Mouse (Mus musculus) MEL (cell line): ENCODE measurements around the gene Gm12830. TPM values are rescaled to one million over a fixed set of nuclear protein-coding genes. Genes with fewer than 3 reads are reported as not detected.

ENCODE experiments used
- DNase-seq: peaks from one replicate; pipeline ENCODE4 v3.0.0; 2011; ENCODE audit warnings: low read depth, low spot score
- H3K27ac ChIP-seq: 2 replicates; pipeline ENCODE4 v1.5.1; 2012; ENCODE audit warnings: low read depth, mild to moderate bottlenecking, control low read depth, low read length, moderate library complexity; ENCODE audit not compliant: control insufficient read depth
- H3K27me3 ChIP-seq, 2 experiments: fragments of 150-350 bp in 1 of 2; sonication (generic) in 1 of 2; 2 replicates each; pipeline ENCODE4 v1.6.1; 2012; ENCODE audit warnings: low read length in 2 of 2, mild to moderate bottlenecking in 2 of 2, improper control_type of control experiment in 1 of 2, moderate library complexity in 1 of 2; ENCODE audit not compliant: insufficient read depth in 2 of 2, control insufficient read depth in 1 of 2
- H3K36me3 ChIP-seq, 2 experiments: 2 replicates each; pipeline ENCODE4 v1.6.1; 2012 to 2014; ENCODE audit warnings: low read length in 2 of 2, improper control_type of control experiment in 1 of 2, inconsistent platforms in 1 of 2, mild to moderate bottlenecking in 1 of 2; ENCODE audit not compliant: insufficient read depth in 2 of 2, control insufficient read depth in 1 of 2
- H3K4me1 ChIP-seq, 2 experiments: fragments of 150-350 bp in 1 of 2; sonication (generic) in 1 of 2; 2 replicates each; pipeline ENCODE4 v1.6.1; 2012; ENCODE audit warnings: low read length in 2 of 2, improper control_type of control experiment in 1 of 2, mild to moderate bottlenecking in 1 of 2; ENCODE audit not compliant: insufficient read depth in 2 of 2, control insufficient read depth in 1 of 2
- H3K4me3 ChIP-seq, 2 experiments: fragments of 150-350 bp in 1 of 2; sonication (generic) in 1 of 2; 2 replicates each; pipeline ENCODE4 v1.5.1; 2012; ENCODE audit warnings: low read depth in 2 of 2, low read length in 2 of 2, mild to moderate bottlenecking in 2 of 2, moderate library complexity in 2 of 2, control low read depth in 1 of 2, improper control_type of control experiment in 1 of 2; ENCODE audit not compliant: control insufficient read depth in 1 of 2, insufficient read depth in 1 of 2
- H3K79me2 ChIP-seq: 2 replicates; pipeline ENCODE4 v1.6.1; 2012; ENCODE audit warnings: mild to moderate bottlenecking, low read length, moderate library complexity; ENCODE audit not compliant: control insufficient read depth, poor library complexity, insufficient read depth
- H3K9ac ChIP-seq: 2 replicates; pipeline ENCODE4 v1.6.1; 2012; ENCODE audit warnings: low read depth, mild to moderate bottlenecking, control low read depth, low read length, moderate library complexity; ENCODE audit not compliant: control insufficient read depth, poor library complexity, severe bottlenecking
- H3K9me3 ChIP-seq: fragments of 150-350 bp; sonication (generic); replicated peaks from 2 replicates; pipeline ENCODE4 v1.6.1; 2012; ENCODE audit warnings: mild to moderate bottlenecking, low read length, improper control_type of control experiment, moderate library complexity; ENCODE audit not compliant: insufficient read depth
- CTCF ChIP-seq, 3 experiments: IDR thresholded peaks in 2 of 3; conservative IDR thresholded peaks in 1 of 3; 2 replicates each; pipeline ENCODE4 v1.5.1; 2011 to 2012; ENCODE audit warnings: low read length in 3 of 3, low read depth in 2 of 3, mild to moderate bottlenecking in 2 of 3, improper control_type of control experiment in 1 of 3, inconsistent platforms in 1 of 3, mixed read lengths in 1 of 3, moderate library complexity in 1 of 3; ENCODE audit not compliant: control insufficient read depth in 1 of 3, insufficient read depth in 1 of 3, poor library complexity in 1 of 3, severe bottlenecking in 1 of 3
- E2F4 ChIP-seq: IDR thresholded peaks from 2 replicates; pipeline ENCODE4 v1.6.1; 2011; ENCODE audit warnings: low read depth, low read length, improper control_type of control experiment, borderline replicate concordance
- ELF1 ChIP-seq: IDR thresholded peaks from 2 replicates; pipeline ENCODE4 v1.6.1; 2014; ENCODE audit warnings: low read depth, mild to moderate bottlenecking, inconsistent platforms, low read length, improper control_type of control experiment, moderate library complexity
- EP300 ChIP-seq, 2 experiments: IDR thresholded peaks; 2 replicates each; pipeline ENCODE4 v1.6.1; 2011; ENCODE audit warnings: improper control_type of control experiment in 2 of 2, low read length in 2 of 2, low read depth in 1 of 2, mild to moderate bottlenecking in 1 of 2
- GATA1 ChIP-seq: IDR thresholded peaks from 2 replicates; pipeline ENCODE4 v1.6.1; 2011; ENCODE audit warnings: low read depth, low read length, improper control_type of control experiment
- JUND ChIP-seq: IDR thresholded peaks from 2 replicates; pipeline ENCODE4 v1.6.1; 2011; ENCODE audit warnings: low read depth, mild to moderate bottlenecking, improper control_type of control experiment, low read length
- MAFK ChIP-seq: IDR thresholded peaks from 2 replicates; pipeline ENCODE4 v1.6.1; 2011; ENCODE audit warnings: low read depth, mild to moderate bottlenecking, low read length, improper control_type of control experiment, borderline replicate concordance
- MXI1 ChIP-seq: IDR thresholded peaks from 2 replicates; pipeline ENCODE4 v1.6.1; 2011; ENCODE audit warnings: mild to moderate bottlenecking, low read depth, low read length, improper control_type of control experiment
- MYC ChIP-seq: IDR thresholded peaks from 2 replicates; pipeline ENCODE4 v1.6.1; 2011; ENCODE audit warnings: low read depth, mild to moderate bottlenecking, low read length, improper control_type of control experiment, moderate library complexity
- POLR2AphosphoS5 ChIP-seq: IDR thresholded peaks from 2 replicates; pipeline ENCODE4 v1.6.1; 2012; ENCODE audit warnings: low read depth, borderline replicate concordance, mild to moderate bottlenecking, inconsistent platforms, low read length, moderate library complexity, mixed read lengths
- RCOR1 ChIP-seq: IDR thresholded peaks from 2 replicates; pipeline ENCODE4 v1.6.1; 2012; ENCODE audit warnings: low read depth, mild to moderate bottlenecking, inconsistent platforms, low read length, improper control_type of control experiment
- SIN3A ChIP-seq: IDR thresholded peaks from 2 replicates; pipeline ENCODE4 v1.6.1; 2012; ENCODE audit warnings: low read length, improper control_type of control experiment, inconsistent platforms
- SMC3 ChIP-seq: IDR thresholded peaks from 2 replicates; pipeline ENCODE4 v1.6.1; 2011; ENCODE audit warnings: low read depth, low read length, improper control_type of control experiment
- TAL1 ChIP-seq: IDR thresholded peaks from 2 replicates; pipeline ENCODE4 v1.6.1; 2012; ENCODE audit warnings: mild to moderate bottlenecking, inconsistent platforms, low read length, moderate library complexity, mixed read lengths
- TBP ChIP-seq: IDR thresholded peaks from 2 replicates; pipeline ENCODE4 v1.8.0; 2011; ENCODE audit warnings: low read depth, low read length, improper control_type of control experiment
- TCF12 ChIP-seq: IDR thresholded peaks from 2 replicates; pipeline ENCODE4 v1.6.1; 2014; ENCODE audit warnings: low read depth, mild to moderate bottlenecking, inconsistent platforms, low read length, improper control_type of control experiment, moderate library complexity
- UBTF ChIP-seq: IDR thresholded peaks from 2 replicates; pipeline ENCODE4 v1.6.1; 2012; ENCODE audit warnings: low read depth, mild to moderate bottlenecking, inconsistent platforms, low read length, improper control_type of control experiment, moderate library complexity, borderline replicate concordance; ENCODE audit not compliant: insufficient read depth
- USF1 ChIP-seq: IDR thresholded peaks from 2 replicates; pipeline ENCODE4 v1.6.1; 2014; ENCODE audit warnings: low read depth, mild to moderate bottlenecking, inconsistent platforms, low read length, improper control_type of control experiment, moderate library complexity
- USF2 ChIP-seq, 2 experiments: IDR thresholded peaks; 2 replicates each; pipeline ENCODE4 v1.6.1; 2011 to 2012; ENCODE audit warnings: improper control_type of control experiment in 2 of 2, low read length in 2 of 2, borderline replicate concordance in 1 of 2, inconsistent platforms in 1 of 2, low read depth in 1 of 2, mild to moderate bottlenecking in 1 of 2; ENCODE audit not compliant: insufficient read depth in 1 of 2
- ZC3H11A ChIP-seq: IDR thresholded peaks from 2 replicates; pipeline ENCODE4 v1.6.1; 2012; ENCODE audit warnings: low read depth, mild to moderate bottlenecking, inconsistent platforms, low read length, improper control_type of control experiment
- polyA plus RNA-seq, 2 experiments: library from polyadenylated mRNA; stranded (reverse) in 1 of 2; unstranded in 1 of 2; fragments of >175 nt in 1 of 2; fragments of >200 nt in 1 of 2; gene quantifications; 2 replicates each; pipeline versions ENCODE4 v1.2.1 to v1.2.4; 2012; ENCODE audit warnings: low replicate concordance in 2 of 2, low read depth in 1 of 2; ENCODE audit not compliant: insufficient read length in 2 of 2, insufficient read depth in 1 of 2, missing spikeins in 1 of 2
- total RNA-seq: library from RNA; depleted of rRNA; stranded (reverse); fragments of 300-350 nt; gene quantifications from 2 replicates; pipeline ENCODE4 v1.2.3, GENCODE M21; 2012

Gm12830 gene
- total and polyA plus RNA-seq, 3 experiments, result not detected

GRCm38 (mm10) chr4:114902641-114903421, 81.3 kb downstream of the Gm12830 start (continued):
- TF ChIP-seq E2F4 (no peak), TCF12 (no peak), USF2 (IDR thresholded peaks at IDR 0.05; ENCODE audit: borderline replicate concordance in 1 of 2, insufficient read depth in 1 of 2, low read depth in 1 of 2, low read length in 2 of 2) (no peak)

GRCm38 (mm10) chr4:114903422-114903782, 81.9 kb downstream of the Gm12830 start:
- no peak for DNase-seq
- no peaks in the 10 kb centered on the region for H3K27me3 ChIP-seq
- TF ChIP-seq MXI1 (no peak), JUND (no peak), EP300 (IDR thresholded peaks at IDR 0.05; ENCODE audit: low read depth in 1 of 2, low read length in 2 of 2) (no peak), RCOR1 (no peak), ELF1 (no peak), MYC (no peak), SMC3 (no peak)

GRCm38 (mm10) chr4:114905501-114905900, 84.0 kb downstream of the Gm12830 start:
- H3K27ac ChIP-seq, result no peak overlapping the region
- no peak overlapping the region for H3K4me3 ChIP-seq
- H3K4me1 ChIP-seq, result no peaks in the 10 kb centered on the region; a peak in 1 of 4 replicates
- peaks cover 0 to 3% of the 10 kb centered on the region in 2 experiments; a peak in 1 of 4 replicates for H3K36me3 ChIP-seq
- DNase-seq, result no peak
- no peaks in the 10 kb centered on the region for H3K9me3 ChIP-seq
- H3K79me2 ChIP-seq, result peaks cover 9% of the 10 kb centered on the region
- H3K27me3 ChIP-seq, result no peaks in the 10 kb centered on the region
- TF ChIP-seq MAFK (no peak), CTCF (IDR thresholded peaks at IDR 0.05 in 2 of 3, conservative IDR thresholded peaks at IDR 0.05 in 1 of 3; ENCODE audit: control insufficient read depth in 1 of 3, insufficient read depth in 1 of 3, low read depth in 2 of 3, low read length in 3 of 3, poor library complexity in 1 of 3, severe bottlenecking in 1 of 3) (no peak), TAL1 (no peak), SIN3A (no peak), TCF12 (no peak), UBTF (no peak), USF1 (no peak), ZC3H11A (no peak), GATA1 (no peak), MXI1 (no peak), POLR2AphosphoS5 (no peak), JUND (no peak), TBP (no peak)
- no peak overlapping the region for H3K9ac ChIP-seq

More at GRCm38 (mm10) chr4:114903422-114903782, 81.9 kb downstream of the Gm12830 start:
- no peaks in the 10 kb centered on the region for H3K9me3 ChIP-seq
- no peak overlapping the region for H3K4me3 ChIP-seq
- no peak overlapping the region for H3K9ac ChIP-seq
- no peaks in the 10 kb centered on the region for H3K36me3 ChIP-seq
- H3K79me2 ChIP-seq, result peaks cover under 1% of the 10 kb centered on the region; the same call in 1 of the 2 replicates
- H3K27ac ChIP-seq, result no peak overlapping the region
- H3K4me1 ChIP-seq, result no peaks in the 10 kb centered on the region
